Mouse (Mus musculus): ENCODE results near the gene Vipr1. TPM values are rescaled to one million over a fixed set of nuclear protein-coding genes. Genes with fewer than 3 reads are reported as not detected.

The Vipr1 gene
- polyA plus RNA-seq, 1 experiment = 0.07 TPM

DNA sequence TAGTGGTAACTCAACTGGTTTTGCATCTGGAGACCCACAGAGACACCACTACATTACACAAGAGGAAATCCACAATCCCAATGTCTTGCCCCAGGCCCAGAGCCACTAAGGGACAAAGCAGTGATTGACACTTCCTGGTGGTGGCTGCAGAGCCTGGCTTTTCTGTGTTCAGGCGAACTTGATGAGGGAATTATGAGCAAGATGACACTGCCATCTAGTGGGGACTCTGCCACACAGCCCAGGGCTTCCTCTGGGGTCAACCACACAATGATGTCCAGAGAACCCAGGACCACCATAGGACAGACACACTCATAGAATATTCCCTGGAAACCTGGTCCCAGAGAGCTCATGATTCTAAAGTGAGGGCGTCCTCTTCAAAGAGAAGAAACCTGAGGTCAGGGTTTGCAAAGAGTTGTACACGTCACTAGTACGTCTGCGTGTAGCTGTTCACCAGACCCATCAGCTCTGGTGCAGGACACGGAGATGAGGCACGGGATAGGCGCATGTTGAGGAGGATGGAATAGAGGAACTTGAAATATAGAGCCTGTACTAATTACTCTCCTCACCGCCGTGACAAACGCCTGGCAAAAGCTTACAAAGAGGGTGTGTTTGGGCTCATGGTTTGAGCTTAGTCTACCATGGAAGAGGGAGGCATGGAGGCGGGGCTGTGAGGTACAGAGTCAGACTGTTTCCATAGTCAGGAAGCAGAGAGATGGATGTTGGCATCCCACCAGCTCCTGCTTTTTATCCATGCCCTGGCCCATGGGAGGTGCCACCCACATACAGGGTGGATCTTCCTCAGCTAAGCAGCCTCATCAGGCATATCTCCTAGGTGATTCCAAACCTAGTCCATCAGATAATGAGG lies 36.9 kb upstream of the Vipr1 start:
- H3K9me3 ChIP-seq = peaks cover 12% of the 10 kb centered on the region
- H3K36me3 ChIP-seq (replicated peaks; ENCODE audit: low read length) = no peaks in the 10 kb centered on the region
- no peak for TF ChIP-seq GATA1 (IDR thresholded peaks at IDR 0.05; ENCODE audit: borderline replicate concordance, low read length)
- TF ChIP-seq FLI1 (IDR thresholded peaks at IDR 0.05; ENCODE audit: low read length) = no peak
- H3K27me3 ChIP-seq (replicated peaks) = peaks cover 82% of the 10 kb centered on the region
- H3K4me3 ChIP-seq (replicated peaks) = no peak overlapping the region
- H3K4me1 ChIP-seq = peaks cover 5% of the 10 kb centered on the region; the same call in 1 of the 2 replicates

DNA sequence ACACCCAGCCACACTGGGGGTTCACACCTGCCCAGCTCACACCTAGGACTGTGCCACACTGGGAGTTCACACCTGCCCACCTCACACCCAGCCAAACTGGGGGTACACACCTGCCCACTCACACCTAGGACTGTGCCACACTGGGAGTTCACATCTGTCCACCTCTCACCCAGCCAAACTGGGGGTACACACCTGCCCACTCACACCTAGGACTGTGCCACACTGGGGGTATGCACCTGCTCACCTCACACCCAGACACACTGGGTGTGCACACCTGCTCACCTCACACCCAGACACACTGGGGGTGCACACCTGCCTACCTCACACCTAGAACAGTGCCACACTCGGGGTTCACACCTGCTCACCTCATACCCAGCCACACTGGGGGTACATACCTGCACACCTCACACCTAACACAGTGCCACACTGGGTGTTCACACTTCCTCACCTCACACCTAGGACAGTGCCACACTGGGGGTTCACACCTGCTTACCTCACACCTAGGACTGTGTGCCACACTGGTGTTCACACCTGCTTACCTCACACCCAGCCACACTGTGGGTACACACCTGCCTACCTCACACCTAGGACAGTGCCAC lies 35.9 kb upstream of the Vipr1 start:
- TF ChIP-seq FLI1 (IDR thresholded peaks at IDR 0.05; ENCODE audit: low read length) = no peak
- TF ChIP-seq GATA1 (IDR thresholded peaks at IDR 0.05; ENCODE audit: borderline replicate concordance, low read length) = no peak
- Histone ChIP-seq H3K36me3 (replicated peaks; ENCODE audit: low read length) (no peaks in the 10 kb centered on the region), H3K4me3 (replicated peaks) (peak overlapping the region; percentile 8), H3K4me1 (peaks cover 5% of the 10 kb centered on the region; the same call in 1 of the 2 replicates), H3K27me3 (replicated peaks) (peaks cover 81% of the 10 kb centered on the region), H3K9me3 (peaks cover 21% of the 10 kb centered on the region)

DNA sequence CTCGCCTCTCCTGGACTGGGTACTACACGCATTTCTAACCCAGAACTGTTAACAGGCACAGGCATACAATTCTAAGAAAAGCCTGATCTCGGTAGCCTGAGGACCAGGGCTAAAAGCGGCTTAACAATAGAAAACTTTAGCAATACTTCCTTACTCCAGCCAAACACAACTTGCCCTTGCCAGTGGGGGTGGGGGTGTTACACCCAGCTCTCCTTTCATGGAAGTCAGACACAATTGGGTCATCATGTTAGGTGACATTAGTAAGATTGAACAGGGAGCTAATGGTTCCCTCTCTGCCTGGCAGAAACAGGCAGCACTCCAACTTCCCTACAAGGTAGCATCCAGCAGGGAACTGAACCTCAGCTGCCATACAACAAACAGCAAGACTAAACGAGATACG lies 33.1 kb upstream of the Vipr1 start:
- Histone ChIP-seq H3K9me3 (peaks cover 38% of the 10 kb centered on the region), H3K36me3 (replicated peaks; ENCODE audit: low read length) (no peaks in the 10 kb centered on the region), H3K4me1 (peaks cover 20% of the 10 kb centered on the region), H3K4me3 (replicated peaks) (no peak overlapping the region), H3K27me3 (replicated peaks) (peaks cover 80% of the 10 kb centered on the region)
- TF ChIP-seq GATA1 (IDR thresholded peaks at IDR 0.05; ENCODE audit: borderline replicate concordance, low read length) = no peak
- no peak for TF ChIP-seq FLI1 (IDR thresholded peaks at IDR 0.05; ENCODE audit: low read length)

DNA sequence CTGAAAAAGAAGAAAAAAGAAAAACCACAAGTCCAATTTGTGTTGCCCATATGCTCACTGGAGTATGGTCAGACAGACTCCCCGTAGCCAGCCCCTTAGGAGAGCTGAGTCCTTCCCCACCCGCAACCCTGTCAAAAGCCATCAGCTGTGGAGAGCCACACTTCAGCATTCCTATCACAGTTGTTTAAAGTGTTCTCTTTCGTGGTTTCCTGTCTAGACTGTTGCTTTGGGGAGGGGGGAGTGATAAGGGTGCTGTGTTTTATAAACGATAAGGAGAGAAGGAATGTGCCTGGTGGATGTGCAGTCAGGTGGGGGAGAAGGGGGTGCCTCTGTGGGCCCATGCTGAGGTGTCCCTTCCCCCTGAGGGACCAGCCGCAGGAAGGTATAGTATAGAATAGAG lies 29.3 kb upstream of the Vipr1 start:
- TF ChIP-seq FLI1 (IDR thresholded peaks at IDR 0.05; ENCODE audit: low read length) (no peak), GATA1 (IDR thresholded peaks at IDR 0.05; ENCODE audit: borderline replicate concordance, low read length) (no peak)
- Histone ChIP-seq H3K4me1 (peaks cover 34% of the 10 kb centered on the region), H3K4me3 (replicated peaks) (no peak overlapping the region), H3K36me3 (replicated peaks; ENCODE audit: low read length) (no peaks in the 10 kb centered on the region), H3K9me3 (peaks cover 38% of the 10 kb centered on the region), H3K27me3 (replicated peaks) (peaks cover 83% of the 10 kb centered on the region)

DNA sequence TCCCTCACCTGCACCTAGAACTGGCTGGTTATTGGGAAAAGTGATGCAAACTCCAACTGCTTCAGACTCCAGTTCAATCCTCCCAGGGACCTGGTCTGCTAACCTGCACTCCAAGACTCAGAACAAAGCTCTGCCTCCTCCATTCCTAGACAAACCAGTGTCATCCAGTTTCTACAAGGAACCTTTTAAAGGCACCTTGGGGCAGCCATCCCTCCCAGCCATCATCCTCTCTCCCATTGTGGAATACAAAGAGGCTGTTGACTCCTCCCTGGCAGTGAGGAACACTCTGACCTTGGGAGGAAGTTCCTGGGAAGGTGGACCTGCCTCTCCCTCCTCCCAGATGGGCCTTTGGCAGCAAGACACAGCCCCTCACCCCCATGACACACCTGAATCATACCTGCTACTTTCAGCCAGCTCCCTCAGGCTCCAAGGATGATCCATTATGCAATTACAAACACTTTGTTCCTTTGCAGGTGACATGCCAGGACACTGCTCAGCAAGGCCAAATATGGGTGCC lies 28.2 kb upstream of the Vipr1 start:
- Histone ChIP-seq H3K36me3 (replicated peaks; ENCODE audit: low read length) (no peaks in the 10 kb centered on the region), H3K4me3 (replicated peaks) (no peak overlapping the region), H3K4me1 (peaks cover 37% of the 10 kb centered on the region), H3K27me3 (replicated peaks) (peaks cover 83% of the 10 kb centered on the region), H3K9me3 (peaks cover 38% of the 10 kb centered on the region)
- TF ChIP-seq GATA1 (IDR thresholded peaks at IDR 0.05; ENCODE audit: borderline replicate concordance, low read length) (no peak), FLI1 (IDR thresholded peaks at IDR 0.05; ENCODE audit: low read length) (no peak)

DNA sequence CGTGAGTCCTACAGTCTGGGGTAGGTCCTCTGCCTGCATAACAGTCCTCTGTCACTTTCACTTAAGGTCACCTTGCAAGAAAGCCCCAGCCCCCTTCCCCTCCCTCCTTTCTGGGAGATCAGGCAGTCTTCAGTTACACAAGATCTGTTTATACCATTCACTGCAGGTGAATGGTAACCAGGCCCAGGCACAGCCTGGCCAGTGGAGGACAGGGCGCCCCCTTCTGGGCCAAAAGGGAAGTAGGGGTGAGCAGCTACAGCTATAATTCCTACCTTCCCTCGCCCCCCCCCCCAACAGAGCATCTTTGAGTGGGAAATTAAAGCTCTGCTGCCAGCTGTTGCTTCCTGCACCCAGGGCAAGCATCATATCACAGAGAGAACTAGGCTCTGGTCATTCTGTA lies 26.0 kb upstream of the Vipr1 start:
- Histone ChIP-seq H3K9me3 (peaks cover 18% of the 10 kb centered on the region), H3K4me3 (replicated peaks) (no peak overlapping the region), H3K4me1 (peaks cover 40% of the 10 kb centered on the region), H3K27me3 (replicated peaks) (peaks cover 82% of the 10 kb centered on the region), H3K36me3 (replicated peaks; ENCODE audit: low read length) (no peaks in the 10 kb centered on the region)
- no peak for TF ChIP-seq GATA1 (IDR thresholded peaks at IDR 0.05; ENCODE audit: borderline replicate concordance, low read length)
- no peak for TF ChIP-seq FLI1 (IDR thresholded peaks at IDR 0.05; ENCODE audit: low read length)

DNA sequence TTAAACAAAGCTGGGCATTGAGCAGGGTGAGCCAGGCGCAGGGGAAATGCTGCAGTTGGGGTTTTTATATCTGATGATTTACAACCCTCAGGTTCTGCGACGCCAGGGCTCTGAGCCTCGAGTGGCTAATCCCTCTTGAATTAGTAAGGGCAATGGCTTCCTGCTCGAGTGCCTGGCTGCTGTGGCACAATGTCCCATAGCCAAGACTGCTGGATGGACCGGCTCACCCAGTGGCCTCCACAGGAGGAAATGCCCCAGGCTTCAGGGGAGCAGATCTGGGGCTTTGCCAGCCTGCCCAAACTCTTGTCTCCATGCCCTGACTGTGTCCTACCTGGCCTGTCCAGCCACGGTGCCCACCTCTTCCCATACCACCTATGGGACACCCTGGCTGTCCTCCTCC lies 23.1 kb upstream of the Vipr1 start:
- H3K36me3 ChIP-seq (replicated peaks; ENCODE audit: low read length) = no peaks in the 10 kb centered on the region

DNA sequence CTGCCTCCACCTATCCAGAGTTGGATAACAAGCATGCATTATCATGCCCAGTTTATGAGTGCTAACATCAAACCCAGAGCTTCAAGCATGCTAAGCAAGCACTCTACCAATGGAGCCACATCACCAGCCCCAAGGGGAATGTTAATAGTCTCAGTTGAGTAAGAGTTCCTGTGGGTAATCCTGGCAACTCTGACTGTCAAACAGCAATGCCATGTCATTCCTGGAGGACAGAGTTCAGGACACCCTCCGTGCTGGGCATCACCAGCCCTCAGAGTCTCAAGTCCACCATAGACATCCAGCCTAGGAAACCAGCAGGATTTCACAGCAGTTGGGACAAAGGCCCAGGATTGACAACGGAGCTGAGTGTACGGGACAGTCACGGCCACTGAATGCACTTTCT lies 19.3 kb upstream of the Vipr1 start:
- Histone ChIP-seq H3K4me1 (peaks cover 27% of the 10 kb centered on the region), H3K9me3 (no peaks in the 10 kb centered on the region), H3K27me3 (replicated peaks) (peaks cover 74% of the 10 kb centered on the region), H3K36me3 (replicated peaks; ENCODE audit: low read length) (no peaks in the 10 kb centered on the region), H3K4me3 (replicated peaks) (no peak overlapping the region)
- TF ChIP-seq FLI1 (IDR thresholded peaks at IDR 0.05; ENCODE audit: low read length) (no peak), GATA1 (IDR thresholded peaks at IDR 0.05; ENCODE audit: borderline replicate concordance, low read length) (no peak)

More for the DNA sequence above, 23.1 kb upstream of the Vipr1 start:
- no peak for TF ChIP-seq FLI1 (IDR thresholded peaks at IDR 0.05; ENCODE audit: low read length)
- TF ChIP-seq GATA1 (IDR thresholded peaks at IDR 0.05; ENCODE audit: borderline replicate concordance, low read length) = no peak
- Histone ChIP-seq H3K4me3 (replicated peaks) (no peak overlapping the region), H3K4me1 (peaks cover 41% of the 10 kb centered on the region), H3K9me3 (no peaks in the 10 kb centered on the region), H3K27me3 (replicated peaks) (peaks cover 86% of the 10 kb centered on the region)

DNA sequence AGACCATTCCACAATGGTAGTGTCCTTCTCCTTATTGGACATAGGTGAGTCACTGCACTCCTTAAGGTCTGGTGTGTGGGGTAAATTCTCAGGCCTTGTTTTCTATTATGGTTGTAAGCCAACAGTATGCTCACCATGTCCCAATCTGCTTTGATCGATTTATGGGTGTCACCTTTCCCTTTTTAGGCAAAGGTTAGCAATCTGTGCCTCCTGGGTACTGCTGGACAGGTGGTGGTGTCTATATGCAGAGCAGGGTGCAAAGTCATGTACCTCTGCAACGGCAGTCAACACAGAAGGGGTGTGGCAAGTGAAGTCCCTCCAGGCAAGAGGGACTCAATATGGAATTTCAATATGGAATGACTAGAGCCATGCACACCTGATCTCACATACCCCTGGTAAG lies 17.6 kb upstream of the Vipr1 start:
- Histone ChIP-seq H3K36me3 (replicated peaks; ENCODE audit: low read length) (no peaks in the 10 kb centered on the region), H3K27me3 (replicated peaks) (peaks cover 61% of the 10 kb centered on the region), H3K4me1 (peaks cover 19% of the 10 kb centered on the region), H3K4me3 (replicated peaks) (no peak overlapping the region), H3K9me3 (no peaks in the 10 kb centered on the region)
- TF ChIP-seq GATA1 (IDR thresholded peaks at IDR 0.05; ENCODE audit: borderline replicate concordance, low read length) (no peak), FLI1 (IDR thresholded peaks at IDR 0.05; ENCODE audit: low read length) (no peak)

DNA sequence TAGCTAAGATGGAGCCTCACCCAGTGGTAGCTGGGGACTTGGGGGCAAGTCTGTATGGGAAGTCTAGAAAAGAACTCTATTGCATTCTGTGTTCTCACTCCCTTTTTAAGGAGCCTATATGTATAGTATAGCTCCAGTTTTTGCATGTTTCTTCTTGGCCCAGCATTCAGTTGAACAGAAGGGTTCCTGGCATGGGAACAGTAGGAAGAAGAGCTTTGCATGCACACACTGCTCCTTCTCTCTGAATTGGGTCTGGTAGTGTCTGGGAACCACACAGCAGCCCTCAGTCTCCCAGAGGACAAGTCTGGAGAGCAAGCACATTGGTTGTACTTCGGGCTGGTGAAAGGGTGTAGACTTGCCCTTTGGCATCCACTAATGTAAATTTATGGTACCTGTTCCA lies 11.9 kb upstream of the Vipr1 start:
- H3K9me3 ChIP-seq = peaks cover 4% of the 10 kb centered on the region; the same call in 1 of the 2 replicates
- peaks cover 63% of the 10 kb centered on the region for H3K27me3 ChIP-seq (replicated peaks)
- no peaks in the 10 kb centered on the region for H3K36me3 ChIP-seq (replicated peaks; ENCODE audit: low read length)
- H3K4me3 ChIP-seq (replicated peaks) = no peak overlapping the region
- TF ChIP-seq FLI1 (IDR thresholded peaks at IDR 0.05; ENCODE audit: low read length) (no peak), GATA1 (IDR thresholded peaks at IDR 0.05; ENCODE audit: borderline replicate concordance, low read length) (no peak)
- H3K4me1 ChIP-seq = peaks cover 1% of the 10 kb centered on the region; the same call in 1 of the 2 replicates
